Mouse (Mus musculus): ENCODE data around the gene Irx6. TPM values are rescaled to one million over a fixed set of nuclear protein-coding genes. Genes with fewer than 3 reads are reported as not detected.
A peak's percentile ranks its signal among the peaks of the same experiment; 100 is the strongest.

The Irx6 gene
- polyA plus RNA-seq (2015; fragmentation: Nextera tagmentation; extraction: Ambion mirVana): 4.0 and 6.6 TPM in 2 replicates

DNA sequence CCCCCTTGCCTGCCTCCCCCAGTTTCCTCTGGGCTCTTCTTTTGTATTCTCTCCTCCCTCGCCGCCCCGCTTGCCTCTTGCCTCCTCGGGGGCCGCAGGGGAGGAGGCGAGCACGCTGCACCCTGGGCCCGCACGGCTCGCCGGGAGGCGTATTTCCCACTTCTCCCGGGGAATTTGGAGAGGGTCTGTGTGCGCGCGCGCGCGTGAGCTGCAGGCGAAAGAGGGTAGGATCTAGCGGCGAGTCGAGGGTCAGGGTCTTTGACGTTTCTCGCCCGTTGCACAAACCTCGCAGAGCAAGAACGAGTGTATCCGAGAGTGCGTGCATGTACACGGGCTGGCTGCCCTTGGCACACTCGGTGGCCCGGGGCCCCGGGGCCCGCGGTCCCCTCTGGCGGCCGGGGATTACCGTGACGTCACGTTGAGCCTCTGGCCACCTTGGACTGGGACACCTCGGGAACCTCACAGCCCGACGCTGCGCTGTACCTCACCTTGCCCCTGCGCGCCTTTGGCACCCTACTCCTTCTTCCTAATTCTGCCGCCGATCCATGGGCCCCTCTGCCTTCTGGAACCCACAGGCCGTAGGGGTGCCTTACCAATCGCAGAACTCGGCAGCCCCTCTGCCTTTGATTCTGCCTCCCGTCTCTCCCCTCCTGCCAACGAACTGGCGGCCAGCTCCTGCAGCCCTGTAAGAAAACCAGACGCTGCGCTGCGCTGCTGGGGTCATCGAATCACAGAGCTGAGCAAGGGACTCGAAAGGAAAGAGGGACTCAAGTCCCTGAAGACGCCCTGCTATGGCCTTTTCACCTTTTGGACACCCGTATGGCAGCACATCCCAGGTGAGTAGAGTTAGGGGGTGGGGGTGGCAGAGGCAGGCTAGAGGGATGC, at the start of gene Irx6:
TSS of gene Irx6 (plus strand) at position 45 of the 885 bp plus-strand sequence.
- ATAC-seq: peak; percentile 22; the same call in 1 of the 2 replicates
- under 1% methylated on average over 60 of the region's 62 CpGs for WGBS
- H3K4me1 ChIP-seq (replicated peaks): peaks cover 59% of the 10 kb centered on the region
- peaks cover 79% of the 10 kb centered on the region for H3K27me3 ChIP-seq
- no peaks in the 10 kb centered on the region for H3K9me3 ChIP-seq
- H3K9ac ChIP-seq (replicated peaks): peak within 1 kb of the TSS; percentile 56
- no peak within 1 kb of the TSS for H3K27ac ChIP-seq
- peak within 1 kb of the TSS; percentile 48 for H3K4me3 ChIP-seq (replicated peaks)
- no peaks in the 10 kb centered on the region for H3K36me3 ChIP-seq
- H3K4me2 ChIP-seq (replicated peaks): peak within 1 kb of the TSS; percentile 77

DNA sequence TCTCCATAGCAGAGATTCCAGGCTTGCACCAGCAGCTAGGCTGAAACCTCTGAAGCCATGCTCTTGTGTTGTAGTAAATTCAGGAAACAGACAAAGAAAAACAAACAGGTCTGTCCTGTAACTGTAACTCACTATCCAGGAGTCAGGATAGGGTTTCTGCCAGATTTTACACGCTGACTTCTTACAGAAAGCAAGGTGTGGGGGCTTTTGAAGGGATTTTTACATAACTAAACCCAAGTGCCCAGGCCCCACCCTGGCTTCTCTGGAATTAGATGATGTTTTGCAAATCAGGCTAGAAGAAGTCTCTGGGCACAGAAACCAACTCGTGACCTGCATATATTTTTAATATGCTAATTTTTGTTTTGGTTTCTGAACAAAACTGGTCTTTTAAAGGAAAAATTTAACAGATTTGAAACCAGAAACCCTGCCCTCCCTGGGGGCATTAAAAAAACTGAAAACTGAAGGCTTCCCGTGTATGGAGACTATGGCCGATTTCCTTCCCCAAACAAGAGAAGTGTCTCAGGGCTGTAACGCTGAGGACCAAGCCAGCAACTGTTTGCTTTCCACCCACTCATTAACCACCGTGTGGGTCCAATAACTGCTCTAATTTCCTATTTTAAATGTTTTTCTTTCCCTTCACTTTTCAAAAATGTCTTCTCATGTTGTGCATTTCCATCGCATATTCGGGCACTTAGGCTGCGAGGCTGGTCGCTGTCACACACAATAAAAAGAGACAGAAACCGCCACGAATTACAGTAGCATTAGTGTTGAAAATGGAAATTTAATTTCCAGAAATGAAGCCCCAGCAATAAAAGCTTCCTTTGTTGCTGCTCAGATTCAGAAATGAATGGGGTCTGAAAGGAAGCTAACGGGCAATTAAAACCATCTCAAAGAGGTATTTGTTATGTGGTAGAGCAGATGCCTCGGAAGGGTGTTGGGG, 45.1 kb upstream of the Irx6 start:
- Histone ChIP-seq H3K4me2 (replicated peaks) (no peak overlapping the region), H3K4me3 (replicated peaks) (no peak overlapping the region), H3K36me3 (no peaks in the 10 kb centered on the region), H3K4me1 (replicated peaks) (no peaks in the 10 kb centered on the region), H3K27me3 (no peaks in the 10 kb centered on the region), H3K9ac (replicated peaks) (no peak overlapping the region), H3K27ac (no peak overlapping the region), H3K9me3 (no peaks in the 10 kb centered on the region)
- no peak for ATAC-seq
- 59% methylated on average over 14 of the region's 14 CpGs for WGBS

DNA sequence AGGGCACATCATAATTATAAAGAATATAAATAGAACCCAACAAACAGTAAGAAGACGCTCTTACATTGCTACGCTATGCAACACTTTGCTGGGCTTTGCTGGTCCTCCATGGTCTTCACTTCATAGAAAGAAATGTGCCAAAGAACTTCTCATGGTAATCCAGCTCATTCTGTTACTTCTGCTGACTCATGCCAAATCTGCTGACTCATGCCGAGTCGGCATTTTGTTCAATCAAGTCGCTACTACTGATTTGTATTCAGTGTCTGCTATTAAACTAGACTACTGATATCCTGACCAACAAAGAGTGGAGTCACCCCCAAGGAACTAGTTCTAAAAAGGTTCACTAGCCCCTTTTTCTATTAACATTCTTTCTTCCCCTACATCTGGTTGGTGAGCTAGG, 40.9 kb upstream of the Irx6 start:
- 95% methylated on average over 5 of the region's 5 CpGs for WGBS

DNA sequence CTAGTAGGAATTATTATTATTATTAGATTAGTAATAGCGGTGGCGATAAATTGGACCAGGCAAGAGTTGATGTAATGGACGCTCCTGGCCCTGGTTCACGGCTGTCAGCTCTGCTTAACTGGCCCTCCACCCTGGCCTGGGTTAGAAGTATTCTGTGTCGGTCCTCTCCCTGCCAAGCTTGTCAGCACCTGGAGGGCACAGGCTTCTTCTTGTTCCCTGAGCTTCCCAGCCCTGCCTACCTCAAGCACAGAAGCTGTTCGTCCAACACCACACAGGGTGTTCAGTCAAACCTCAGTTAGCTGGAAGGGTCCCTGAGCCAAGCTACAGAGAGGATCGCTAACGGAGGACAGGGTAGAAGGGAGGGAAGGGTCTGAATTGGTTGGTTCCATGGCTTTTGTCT, 33.3 kb upstream of the Irx6 start:
- Histone ChIP-seq H3K27me3 (no peaks in the 10 kb centered on the region), H3K9me3 (peaks cover 4% of the 10 kb centered on the region; the same call in 1 of the 2 replicates), H3K9ac (replicated peaks) (no peak overlapping the region), H3K4me3 (replicated peaks) (no peak overlapping the region), H3K4me2 (replicated peaks) (no peak overlapping the region), H3K4me1 (replicated peaks) (no peaks in the 10 kb centered on the region), H3K27ac (no peak overlapping the region), H3K36me3 (no peaks in the 10 kb centered on the region)
- ATAC-seq: no peak
- 88% methylated on average over 8 of the region's 8 CpGs for WGBS

More for the DNA sequence above, 40.9 kb upstream of the Irx6 start:
- no peak for ATAC-seq
- no peak overlapping the region for H3K9ac ChIP-seq (replicated peaks)
- no peak overlapping the region for H3K4me3 ChIP-seq (replicated peaks)
- H3K9me3 ChIP-seq: no peaks in the 10 kb centered on the region
- H3K4me1 ChIP-seq (replicated peaks): no peaks in the 10 kb centered on the region
- H3K27me3 ChIP-seq: no peaks in the 10 kb centered on the region
- H3K4me2 ChIP-seq (replicated peaks): no peak overlapping the region
- H3K36me3 ChIP-seq: no peaks in the 10 kb centered on the region
- H3K27ac ChIP-seq: no peak overlapping the region

DNA sequence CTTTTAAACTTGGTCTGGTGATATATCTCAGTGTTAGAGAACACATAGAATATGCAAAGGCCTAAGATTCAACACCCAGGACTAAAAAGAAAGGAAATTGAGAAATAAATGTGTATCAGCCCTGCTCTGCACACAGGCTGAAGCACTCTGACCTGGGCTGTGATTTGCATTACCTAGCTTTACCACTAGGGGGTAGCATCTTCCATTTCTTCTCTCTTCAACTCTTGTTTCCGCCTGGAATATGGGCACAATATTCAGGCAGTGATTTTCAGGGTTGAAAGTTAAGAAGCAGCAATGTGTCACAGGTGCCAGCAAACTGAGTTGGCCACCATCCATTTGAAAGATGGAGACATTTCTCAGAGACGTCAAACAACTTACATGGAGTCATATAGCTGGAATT, 27.5 kb upstream of the Irx6 start:
- no peak for ATAC-seq
- Histone ChIP-seq H3K4me2 (replicated peaks) (no peak overlapping the region), H3K4me1 (replicated peaks) (0 out of 2 replicates have a peak, but pooled peaks cover 3% of the 10 kb centered on the region), H3K27me3 (no peaks in the 10 kb centered on the region), H3K4me3 (replicated peaks) (no peak overlapping the region), H3K27ac (no peak overlapping the region), H3K9me3 (peaks cover 2% of the 10 kb centered on the region; the same call in 1 of the 2 replicates), H3K9ac (replicated peaks) (no peak overlapping the region), H3K36me3 (no peaks in the 10 kb centered on the region)
- WGBS: 67% methylated on average over 2 of the region's 2 CpGs

DNA sequence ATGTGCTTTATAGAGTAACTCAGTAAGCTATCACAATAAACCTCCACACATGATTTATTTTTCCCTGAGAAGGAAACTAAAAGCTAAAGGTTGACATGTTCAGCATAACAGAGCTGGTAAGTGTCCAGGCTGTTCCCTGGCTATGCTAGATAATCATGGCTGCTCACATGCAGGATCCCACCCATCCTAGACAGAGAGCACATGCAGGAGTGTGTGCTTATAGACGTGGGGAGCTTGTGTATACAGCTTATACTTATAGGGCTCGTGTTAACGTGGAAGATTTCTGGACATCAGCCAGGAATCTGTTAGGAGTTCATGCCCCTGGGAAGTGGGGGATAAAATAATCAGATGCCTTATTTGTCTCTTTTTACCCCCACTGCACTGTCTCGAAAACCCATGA, 9.9 kb upstream of the Irx6 start:
- Histone ChIP-seq H3K4me1 (replicated peaks) (peaks cover 6% of the 10 kb centered on the region), H3K4me3 (replicated peaks) (no peak overlapping the region), H3K27ac (no peak overlapping the region), H3K9ac (replicated peaks) (no peak overlapping the region), H3K36me3 (no peaks in the 10 kb centered on the region), H3K4me2 (replicated peaks) (no peak overlapping the region), H3K9me3 (no peaks in the 10 kb centered on the region), H3K27me3 (peaks cover 35% of the 10 kb centered on the region)
- 54% methylated on average over 4 of the region's 4 CpGs for WGBS
- no peak for ATAC-seq

DNA sequence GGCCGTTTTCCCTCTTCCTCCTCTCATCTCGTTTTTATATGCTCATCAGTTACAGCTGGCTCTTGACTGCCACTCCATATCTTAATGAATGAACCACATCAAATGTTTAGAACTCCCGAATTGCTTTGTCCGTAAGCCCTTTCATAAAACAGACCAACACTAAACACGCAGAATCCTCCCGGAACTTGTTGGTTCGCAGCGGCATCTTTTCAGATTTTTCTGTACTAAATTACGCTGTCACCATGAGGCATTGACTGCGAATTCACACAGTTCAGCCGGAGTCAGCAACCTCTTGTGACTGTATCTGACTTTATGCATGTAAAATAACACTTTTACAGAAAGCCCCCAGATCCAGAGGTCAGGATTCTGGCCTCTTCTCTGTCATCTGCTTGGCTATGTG, 3.9 kb upstream of the Irx6 start:
- Histone ChIP-seq H3K36me3 (no peaks in the 10 kb centered on the region), H3K4me1 (replicated peaks) (peaks cover 50% of the 10 kb centered on the region), H3K27me3 (peaks cover 65% of the 10 kb centered on the region), H3K9me3 (no peaks in the 10 kb centered on the region), H3K9ac (replicated peaks) (peak overlapping the region; percentile 40; the same call in 1 of the 2 replicates), H3K4me3 (replicated peaks) (peak overlapping the region; percentile 15; the same call in 1 of the 2 replicates), H3K27ac (0 out of 2 replicates have a peak overlapping the region, but pooled peaks have one; percentile 1), H3K4me2 (replicated peaks) (peak overlapping the region; percentile 42)
- 19% methylated on average over 11 of the region's 11 CpGs for WGBS
- no peak for ATAC-seq

DNA sequence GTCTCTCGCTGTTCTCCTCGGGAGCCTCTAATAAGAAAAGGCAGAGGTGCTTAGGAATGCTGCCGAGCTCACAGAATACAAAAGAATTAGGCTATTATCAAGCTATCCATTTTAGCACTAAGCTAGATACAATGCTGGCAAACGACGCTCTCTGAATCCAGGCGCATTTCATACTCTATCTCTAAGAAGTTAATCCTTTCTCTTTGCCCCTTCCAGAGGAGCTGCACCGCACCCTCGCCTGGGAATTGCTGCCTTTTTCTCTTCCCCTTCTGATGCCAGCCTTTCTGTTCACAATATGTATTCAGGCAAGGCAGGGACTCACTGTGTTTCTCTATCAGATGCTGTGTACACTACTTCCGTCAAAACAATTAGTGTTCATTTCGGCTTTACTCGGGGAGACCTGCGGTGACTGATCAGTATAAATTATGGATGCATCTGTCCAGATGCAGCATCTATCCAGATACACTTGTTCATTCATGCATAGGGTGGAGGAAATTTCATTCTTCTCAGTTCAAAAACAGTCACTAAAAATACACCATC, 3.4 kb upstream of the Irx6 start:
- H3K4me2 ChIP-seq (replicated peaks): peak overlapping the region; percentile 42
- H3K27me3 ChIP-seq: peaks cover 67% of the 10 kb centered on the region
- H3K9me3 ChIP-seq: no peaks in the 10 kb centered on the region
- 9% methylated on average over 12 of the region's 12 CpGs for WGBS
- 0 out of 2 replicates have a peak overlapping the region, but pooled peaks have one; percentile 1 for H3K27ac ChIP-seq
- no peaks in the 10 kb centered on the region for H3K36me3 ChIP-seq
- H3K4me3 ChIP-seq (replicated peaks): peak overlapping the region; percentile 15; the same call in 1 of the 2 replicates
- peak overlapping the region; percentile 40; the same call in 1 of the 2 replicates for H3K9ac ChIP-seq (replicated peaks)
- H3K4me1 ChIP-seq (replicated peaks): peaks cover 50% of the 10 kb centered on the region
- no peak for ATAC-seq

DNA sequence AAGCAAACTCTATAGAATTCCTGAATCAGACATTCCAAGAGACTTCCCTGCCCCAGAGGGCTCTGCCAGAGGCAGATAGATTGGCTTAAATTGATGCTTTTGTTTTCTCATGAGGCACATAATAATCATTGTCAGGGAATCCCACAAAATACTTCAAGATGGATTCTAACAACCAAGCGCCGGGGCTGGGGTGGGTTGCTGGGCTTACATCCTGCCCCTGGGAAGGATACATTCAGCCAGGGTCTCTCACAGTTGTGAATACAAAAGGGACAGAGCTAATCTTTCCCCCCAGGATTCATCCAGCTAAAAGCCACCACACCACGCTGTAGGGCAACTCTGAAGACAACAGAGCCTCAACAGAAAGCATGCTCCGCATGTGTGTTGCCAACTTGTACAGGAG, 2.2 kb upstream of the Irx6 start:
- Histone ChIP-seq H3K27ac (no peak overlapping the region), H3K4me2 (replicated peaks) (no peak overlapping the region), H3K4me1 (replicated peaks) (peaks cover 50% of the 10 kb centered on the region), H3K9ac (replicated peaks) (no peak overlapping the region), H3K4me3 (replicated peaks) (no peak overlapping the region), H3K9me3 (no peaks in the 10 kb centered on the region), H3K36me3 (no peaks in the 10 kb centered on the region), H3K27me3 (peaks cover 71% of the 10 kb centered on the region)
- WGBS: 42% methylated on average over 4 of the region's 4 CpGs
- no peak for ATAC-seq

DNA sequence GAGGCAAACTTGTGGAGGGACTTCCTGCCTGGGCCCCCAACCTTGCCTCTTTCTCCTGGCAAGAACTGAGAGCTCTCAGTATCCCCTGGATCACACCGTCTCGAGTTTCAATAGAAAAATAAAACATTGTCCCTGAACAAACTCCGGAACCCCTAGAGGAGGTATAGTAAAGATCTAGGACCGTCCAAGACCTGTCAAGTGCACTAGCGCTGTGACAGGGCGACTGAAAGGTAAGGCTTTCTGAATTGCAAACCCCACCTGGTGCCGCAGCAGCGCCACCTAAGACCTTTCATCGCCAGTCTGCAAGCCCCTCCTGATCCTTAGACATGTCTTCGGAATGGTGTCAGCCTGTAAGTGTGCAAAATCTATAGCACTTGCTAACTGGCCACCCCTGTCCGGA, 987 bp upstream of the Irx6 start:
- ATAC-seq: peak; percentile 9
- H3K4me1 ChIP-seq (replicated peaks): peaks cover 56% of the 10 kb centered on the region
- H3K27ac ChIP-seq: no peak overlapping the region
- peak overlapping the region; percentile 77 for H3K4me2 ChIP-seq (replicated peaks)
- H3K27me3 ChIP-seq: peaks cover 74% of the 10 kb centered on the region
- 0 out of 2 replicates have a peak overlapping the region, but pooled peaks have one; percentile 50 for H3K9ac ChIP-seq (replicated peaks)
- H3K9me3 ChIP-seq: no peaks in the 10 kb centered on the region
- WGBS: 6% methylated on average over 11 of the region's 11 CpGs
- H3K36me3 ChIP-seq: no peaks in the 10 kb centered on the region
- H3K4me3 ChIP-seq (replicated peaks): peak overlapping the region; percentile 48

DNA sequence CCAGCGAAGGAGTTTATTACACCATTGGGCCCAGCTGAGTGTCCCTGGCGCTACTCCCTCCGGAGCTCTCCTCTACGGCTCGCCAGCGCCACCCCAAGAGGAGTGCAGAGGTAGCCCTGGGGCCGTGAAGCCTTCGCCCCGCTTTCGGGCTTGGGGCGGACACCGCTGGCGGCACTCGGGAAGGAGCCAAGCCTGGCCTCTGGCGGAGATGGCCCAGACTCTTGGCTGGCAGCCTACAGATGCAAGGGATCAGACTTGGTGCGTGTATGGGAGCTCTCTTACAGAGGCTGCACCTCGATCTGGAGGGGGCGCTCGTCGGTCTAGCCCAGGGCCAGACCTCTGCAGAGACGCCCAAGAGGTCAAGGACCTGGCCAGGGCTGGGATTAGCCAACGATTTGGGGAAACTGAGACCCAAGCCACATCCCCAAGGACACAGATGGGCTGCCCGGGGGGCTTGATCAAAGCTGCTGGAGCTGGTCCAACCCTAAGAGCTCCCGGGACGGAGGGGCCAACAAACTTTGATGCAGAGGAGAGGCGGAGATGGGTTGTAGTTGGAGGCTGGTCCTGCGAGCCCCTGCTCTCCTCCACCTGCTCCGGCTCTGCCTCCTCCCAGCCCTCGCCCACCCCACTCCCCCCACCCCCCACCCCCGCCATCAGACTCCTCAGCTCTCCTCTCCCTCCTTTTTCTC, 389 bp upstream of the Irx6 start:
- H3K27me3 ChIP-seq: peaks cover 77% of the 10 kb centered on the region
- ATAC-seq: peak; percentile 80
- WGBS: under 1% methylated on average over 29 of the region's 30 CpGs

More for the DNA sequence above, 389 bp upstream of the Irx6 start:
- H3K4me1 ChIP-seq (replicated peaks): peaks cover 62% of the 10 kb centered on the region
- peak overlapping the region; percentile 48 for H3K4me3 ChIP-seq (replicated peaks)
- H3K9me3 ChIP-seq: no peaks in the 10 kb centered on the region
- no peak overlapping the region for H3K27ac ChIP-seq
- no peaks in the 10 kb centered on the region for H3K36me3 ChIP-seq
- peak overlapping the region; percentile 77 for H3K4me2 ChIP-seq (replicated peaks)
- peak overlapping the region; percentile 56 for H3K9ac ChIP-seq (replicated peaks)

All from midbrain, embryonic 13.5 days (tissue).